Mouse (Mus musculus): Measurements from ENCODE around the gene Olfr669. TPM values are rescaled to one million over a fixed set of nuclear protein-coding genes. Genes with fewer than 3 reads are reported as not detected.
"Not testable (repeated sequence)": the region's sequence is repeated elsewhere in the genome, so short reads cannot be mapped to it uniquely, and the experiment has no call there.

Olfr669 gene
- polyA plus RNA-seq (2015; fragmentation: Nextera tagmentation; extraction: Ambion mirVana): not detected in 2 replicates

GRCm38 (mm10) chr7:104933940-104934339 lies at the start of gene Olfr669:
Olfr669 (plus strand) TSS chr7:104934240.
- H3K9ac ChIP-seq: no peak within 1 kb of the TSS
- no peak within 1 kb of the TSS for H3K4me2 ChIP-seq
- no peaks in the 10 kb centered on the region for H3K4me1 ChIP-seq
- no peaks in the 10 kb centered on the region for H3K27me3 ChIP-seq
- H3K4me3 ChIP-seq: no peak within 1 kb of the TSS
- 62% methylated on average over 1 of the region's 1 CpGs for WGBS
- no peaks in the 10 kb centered on the region for H3K36me3 ChIP-seq
- H3K9me3 ChIP-seq: no peaks in the 10 kb centered on the region
- no peak within 1 kb of the TSS for H3K27ac ChIP-seq
- no peak for ATAC-seq (ENCODE audit: borderline replicate concordance, extremely low read depth, low FRiP score, low TSS enrichment)

GRCm38 (mm10) chr7:104895852-104896251 lies 38.2 kb upstream of the Olfr669 start, which contains the start of gene Olfr666:
Olfr666 (minus strand) TSS chr7:104895952.
- no peaks in the 10 kb centered on the region for H3K9me3 ChIP-seq
- no peak within 1 kb of the TSS for H3K27ac ChIP-seq
- 83% methylated on average over 2 of the region's 2 CpGs for WGBS
- H3K9ac ChIP-seq: no peak within 1 kb of the TSS
- no peaks in the 10 kb centered on the region for H3K4me1 ChIP-seq
- H3K36me3 ChIP-seq: no peaks in the 10 kb centered on the region
- no peak within 1 kb of the TSS for H3K4me3 ChIP-seq
- no peak within 1 kb of the TSS for H3K4me2 ChIP-seq
- no peaks in the 10 kb centered on the region for H3K27me3 ChIP-seq
- no peak for ATAC-seq (ENCODE audit: borderline replicate concordance, extremely low read depth, low FRiP score, low TSS enrichment)

GRCm38 (mm10) chr7:104921382-104921781 lies 12.7 kb upstream of the Olfr669 start, which contains the start of gene Olfr667:
Olfr667 (minus strand) TSS chr7:104921482.
- Histone ChIP-seq H3K4me3 (no peak within 1 kb of the TSS), H3K4me2 (no peak within 1 kb of the TSS), H3K9me3 (no peaks in the 10 kb centered on the region), H3K27ac (no peak within 1 kb of the TSS), H3K36me3 (no peaks in the 10 kb centered on the region), H3K27me3 (no peaks in the 10 kb centered on the region), H3K9ac (no peak within 1 kb of the TSS), H3K4me1 (no peaks in the 10 kb centered on the region)
- 79% methylated on average over 1 of the region's 1 CpGs for WGBS
- no peak for ATAC-seq (ENCODE audit: borderline replicate concordance, extremely low read depth, low FRiP score, low TSS enrichment)

- ATAC-seq (ENCODE audit: borderline replicate concordance, extremely low read depth, low FRiP score, low TSS enrichment): no peak
- Histone ChIP-seq H3K9me3 (no peaks in the 10 kb centered on the region), H3K9ac (no peak within 1 kb of the TSS), H3K4me2 (no peak within 1 kb of the TSS), H3K27me3 (no peaks in the 10 kb centered on the region), H3K27ac (no peak within 1 kb of the TSS), H3K4me3 (no peak within 1 kb of the TSS), H3K4me1 (no peaks in the 10 kb centered on the region), H3K36me3 (no peaks in the 10 kb centered on the region)
- WGBS: 67% methylated on average over 1 of the region's 1 CpGs
Observed at GRCm38 (mm10) chr7:104927957-104928356, 6.1 kb upstream of the Olfr669 start, which contains the start of gene Olfr668. Olfr668 (minus strand) TSS chr7:104928057.

- not testable (repeated sequence) for H3K4me1 ChIP-seq; H3K27me3 ChIP-seq; ATAC-seq (ENCODE audit: borderline replicate concordance, extremely low read depth, low FRiP score, low TSS enrichment); H3K9ac ChIP-seq; H3K36me3 ChIP-seq; H3K4me2 ChIP-seq; H3K27ac ChIP-seq; H3K4me3 ChIP-seq; H3K9me3 ChIP-seq
- 92% methylated on average over 16 of the region's 16 CpGs for WGBS
Observed at GRCm38 (mm10) chr7:104950234-104950633, 16.2 kb downstream of the Olfr669 start.

- Histone ChIP-seq H3K27me3 (no peaks in the 10 kb centered on the region), H3K4me2 (no peak within 1 kb of the TSS), H3K27ac (no peak within 1 kb of the TSS), H3K36me3 (no peaks in the 10 kb centered on the region), H3K4me3 (no peak within 1 kb of the TSS), H3K9ac (no peak within 1 kb of the TSS), H3K9me3 (no peaks in the 10 kb centered on the region), H3K4me1 (no peaks in the 10 kb centered on the region)
- ATAC-seq (ENCODE audit: borderline replicate concordance, extremely low read depth, low FRiP score, low TSS enrichment): no peak
- 33% methylated on average over 1 of the region's 1 CpGs for WGBS
Observed at GRCm38 (mm10) chr7:104962520-104962919, 28.5 kb downstream of the Olfr669 start, which contains the start of gene Olfr670. Olfr670 (minus strand) TSS chr7:104962620.

- H3K27ac ChIP-seq; H3K27me3 ChIP-seq; H3K4me1 ChIP-seq; H3K9me3 ChIP-seq; H3K36me3 ChIP-seq; H3K9ac ChIP-seq; H3K4me3 ChIP-seq; ATAC-seq (ENCODE audit: borderline replicate concordance, extremely low read depth, low FRiP score, low TSS enrichment); H3K4me2 ChIP-seq: not testable (repeated sequence)
- WGBS: 55% methylated on average over 2 of the region's 2 CpGs
Observed at GRCm38 (mm10) chr7:104972507-104972906, 38.5 kb downstream of the Olfr669 start.

GRCm38 (mm10) chr7:104979026-104979425 lies 45.0 kb downstream of the Olfr669 start, which contains the start of gene Olfr671:
Olfr671 (minus strand) TSS chr7:104979126.
- H3K27me3 ChIP-seq: no peaks in the 10 kb centered on the region
- H3K4me1 ChIP-seq: no peaks in the 10 kb centered on the region
- H3K9ac ChIP-seq: no peak within 1 kb of the TSS
- WGBS: 71% methylated on average over 1 of the region's 1 CpGs
- no peaks in the 10 kb centered on the region for H3K36me3 ChIP-seq
- H3K4me3 ChIP-seq: no peak within 1 kb of the TSS
- H3K4me2 ChIP-seq: no peak within 1 kb of the TSS
- no peak for ATAC-seq (ENCODE audit: borderline replicate concordance, extremely low read depth, low FRiP score, low TSS enrichment)
- H3K27ac ChIP-seq: no peak within 1 kb of the TSS
- no peaks in the 10 kb centered on the region for H3K9me3 ChIP-seq

Other genes with a start within 250 kb of the Olfr669 start
- not detected in 2 replicates for gene Olfr661, start 247.7 kb upstream of the Olfr669 start, polyA plus RNA-seq (2015; fragmentation: Nextera tagmentation; extraction: Ambion mirVana)
- gene Usp17le, start 156.8 kb upstream of the Olfr669 start, polyA plus RNA-seq (2015; fragmentation: Nextera tagmentation; extraction: Ambion mirVana): not detected in 2 replicates
- not detected in 2 replicates for gene Usp17lb, start 91.6 kb upstream of the Olfr669 start, polyA plus RNA-seq (2015; fragmentation: Nextera tagmentation; extraction: Ambion mirVana)
- gene Usp17la, start 77.2 kb upstream of the Olfr669 start, polyA plus RNA-seq (2015; fragmentation: Nextera tagmentation; extraction: Ambion mirVana): not detected in 2 replicates
- gene Olfr665, start 56.2 kb upstream of the Olfr669 start, polyA plus RNA-seq (2015; fragmentation: Nextera tagmentation; extraction: Ambion mirVana): not detected in 2 replicates
- not detected in 2 replicates for gene Olfr666, start 38.3 kb upstream of the Olfr669 start, polyA plus RNA-seq (2015; fragmentation: Nextera tagmentation; extraction: Ambion mirVana)
- not detected in 2 replicates for gene Olfr667, start 12.8 kb upstream of the Olfr669 start, polyA plus RNA-seq (2015; fragmentation: Nextera tagmentation; extraction: Ambion mirVana)
- gene Olfr668, start 6.2 kb upstream of the Olfr669 start, polyA plus RNA-seq (2015; fragmentation: Nextera tagmentation; extraction: Ambion mirVana): not detected in 2 replicates
- gene Olfr670, start 28.4 kb downstream of the Olfr669 start, polyA plus RNA-seq (2015; fragmentation: Nextera tagmentation; extraction: Ambion mirVana): not detected in 2 replicates
- not detected in 2 replicates for gene Olfr671, start 44.9 kb downstream of the Olfr669 start, polyA plus RNA-seq (2015; fragmentation: Nextera tagmentation; extraction: Ambion mirVana)
- gene Olfr672, start 67.8 kb downstream of the Olfr669 start, polyA plus RNA-seq (2015; fragmentation: Nextera tagmentation; extraction: Ambion mirVana): not detected in 2 replicates
- not detected in 2 replicates for gene Olfr675, start 94.2 kb downstream of the Olfr669 start, polyA plus RNA-seq (2015; fragmentation: Nextera tagmentation; extraction: Ambion mirVana)
- not detected in 2 replicates for gene Olfr676, start 98.5 kb downstream of the Olfr669 start, polyA plus RNA-seq (2015; fragmentation: Nextera tagmentation; extraction: Ambion mirVana)
- gene Olfr677, start 117.1 kb downstream of the Olfr669 start, polyA plus RNA-seq (2015; fragmentation: Nextera tagmentation; extraction: Ambion mirVana): not detected in 2 replicates
- gene Olfr678, start 130.2 kb downstream of the Olfr669 start, polyA plus RNA-seq (2015; fragmentation: Nextera tagmentation; extraction: Ambion mirVana): not detected in 2 replicates
- gene Olfr679, start 147.0 kb downstream of the Olfr669 start, polyA plus RNA-seq (2015; fragmentation: Nextera tagmentation; extraction: Ambion mirVana): not detected in 2 replicates
- gene Olfr680-ps1, start 158.6 kb downstream of the Olfr669 start, polyA plus RNA-seq (2015; fragmentation: Nextera tagmentation; extraction: Ambion mirVana): not detected in 2 replicates
- not detected in 2 replicates for gene Olfr681, start 182.6 kb downstream of the Olfr669 start, polyA plus RNA-seq (2015; fragmentation: Nextera tagmentation; extraction: Ambion mirVana)
- gene Olfr683, start 212.8 kb downstream of the Olfr669 start, polyA plus RNA-seq (2015; fragmentation: Nextera tagmentation; extraction: Ambion mirVana): not detected in 2 replicates
- gene Olfr684, start 229.4 kb downstream of the Olfr669 start, polyA plus RNA-seq (2015; fragmentation: Nextera tagmentation; extraction: Ambion mirVana): not detected in 2 replicates